Mouse (Mus musculus) C2C12 (cell line): Measurements from ENCODE around the gene Btbd1.

Experiments used
- CTCF ChIP-seq: IDR thresholded peaks from one replicate; pipeline ENCODE4 v1.5.1; 2011; ENCODE audit not compliant: control insufficient read depth, insufficient read depth, insufficient read length
- MAX ChIP-seq: IDR thresholded peaks from one replicate; pipeline ENCODE4 v1.6.1; 2011; ENCODE audit warnings: mild to moderate bottlenecking, control low read depth

DNA sequence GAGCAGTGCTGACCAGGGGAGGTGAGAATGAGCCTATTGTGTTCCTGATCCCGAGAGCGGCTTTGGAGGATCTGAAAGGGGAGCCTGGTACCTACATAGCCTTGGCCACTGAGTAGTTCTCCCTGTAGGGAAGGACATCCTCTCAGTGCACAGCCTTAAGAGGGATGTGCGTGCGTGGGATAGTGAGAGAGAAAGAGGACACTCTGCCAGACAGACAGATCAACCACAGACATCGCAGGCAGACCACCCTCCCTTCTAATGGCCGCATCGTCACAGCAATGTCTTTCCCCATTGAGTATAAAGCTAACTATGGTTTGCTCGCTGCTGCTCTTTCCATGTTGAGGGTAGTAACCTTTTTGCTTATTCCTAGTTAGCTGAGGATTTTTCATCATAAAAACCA is 14.7 kb upstream of the Btbd1 start:
- TF ChIP-seq CTCF (no peak), MAX (no peak)
